Mouse (Mus musculus): Measurements from ENCODE around the gene Setd1a.
"Not testable (repeated sequence)": the region's sequence is repeated elsewhere in the genome, so short reads cannot be mapped to it uniquely, and the experiment has no call there.

Setd1a gene

GRCm38 (mm10) chr7:127766851-127767609 is 9.4 kb upstream of the Setd1a start:
- no peak for DNase-seq

DNA sequence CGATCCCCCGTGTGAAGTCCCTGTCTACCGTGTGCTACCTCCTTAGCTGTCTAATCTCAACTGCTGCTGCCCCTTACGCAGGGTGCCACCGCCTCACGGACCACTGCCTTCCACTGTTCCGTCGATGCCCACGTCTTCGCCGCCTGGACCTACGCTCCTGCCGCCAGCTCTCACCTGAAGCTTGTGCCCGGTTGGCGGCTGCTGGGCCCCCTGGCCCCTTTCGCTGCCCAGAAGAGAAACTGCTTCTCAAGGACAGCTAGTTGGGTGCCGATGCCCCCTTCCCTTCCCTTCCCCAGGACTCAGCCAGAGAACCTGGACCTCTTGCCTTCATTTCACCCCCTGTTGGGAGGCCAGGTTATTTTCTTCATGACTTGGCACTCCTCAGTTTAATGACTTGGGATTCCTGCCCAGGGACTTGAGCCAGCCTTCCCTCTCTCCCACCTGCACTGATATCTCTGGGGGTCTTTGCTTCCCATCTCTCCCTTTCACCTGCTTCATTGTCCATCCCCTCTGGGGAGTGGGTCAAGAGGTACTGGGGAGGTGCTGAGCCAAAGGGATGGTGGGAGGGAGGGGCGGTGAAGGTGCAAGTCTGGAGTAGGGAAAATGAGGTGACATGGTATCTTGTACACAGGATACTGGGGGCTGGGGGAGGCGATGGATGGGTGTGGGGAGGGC is 8.7 kb upstream of the Setd1a start:
- no peak for DNase-seq

DNA sequence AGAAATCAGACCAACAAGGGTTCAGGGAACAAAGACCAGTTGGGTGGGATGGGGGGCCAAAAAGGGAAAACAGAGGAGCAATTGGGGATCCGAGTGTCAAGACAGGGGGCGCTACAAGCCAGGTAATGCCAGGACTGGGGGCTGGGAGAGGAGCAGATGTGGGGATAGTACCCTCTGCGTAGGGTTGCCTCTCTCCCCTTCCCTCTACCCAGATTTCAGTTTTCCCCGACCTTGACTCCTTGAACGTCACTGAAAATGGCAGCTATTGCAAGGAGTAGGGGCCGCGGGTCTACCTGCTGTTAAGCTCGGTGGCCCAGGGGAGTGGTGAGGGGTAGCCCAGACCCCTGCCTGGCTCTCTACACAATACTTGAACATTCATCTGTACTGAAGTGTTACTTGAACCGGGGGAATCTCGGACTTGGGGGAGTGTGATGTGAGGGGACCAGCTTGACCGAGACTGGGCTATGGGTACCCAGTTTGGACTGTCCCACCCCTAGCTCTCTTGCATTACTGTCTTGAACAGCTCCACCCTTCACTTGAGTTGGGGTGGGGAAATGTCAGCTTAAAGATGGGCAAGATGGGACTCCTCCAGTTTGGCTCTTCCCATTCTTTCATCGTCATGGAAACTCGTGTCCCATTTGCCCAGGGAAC is 8.0 kb upstream of the Setd1a start:
- DNase-seq, result no peak

DNA sequence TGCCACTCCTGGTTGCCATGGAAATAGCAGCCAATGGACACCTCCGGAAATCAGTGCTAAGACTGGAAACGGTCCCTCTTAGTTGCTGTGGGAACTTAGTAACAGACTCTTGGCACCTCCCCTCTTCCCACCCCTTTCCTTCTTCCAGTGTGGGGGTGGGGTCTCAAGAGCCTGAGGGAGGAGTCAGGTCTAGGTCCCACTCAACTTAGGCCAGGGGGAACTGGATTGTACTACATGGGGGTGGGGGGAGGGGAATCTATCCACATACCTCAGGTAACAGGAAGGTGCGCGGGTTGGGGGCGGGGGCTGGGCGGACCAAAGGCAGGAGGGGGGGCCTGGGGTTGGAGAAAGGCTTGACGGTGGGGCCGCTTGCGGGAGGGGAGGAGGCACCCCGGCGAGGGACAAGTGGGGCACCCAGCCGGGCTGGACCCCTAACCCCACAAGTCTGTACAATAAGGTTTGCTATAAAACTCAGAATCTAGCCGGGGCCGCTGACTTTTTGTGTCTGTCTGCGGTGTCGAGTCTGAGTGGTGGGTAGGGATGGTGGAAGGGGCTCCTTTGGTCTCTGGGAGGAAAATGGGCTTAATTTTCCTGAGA is 7.4 kb upstream of the Setd1a start:
- peak; percentile 37 to 67 for DNase-seq

DNA sequence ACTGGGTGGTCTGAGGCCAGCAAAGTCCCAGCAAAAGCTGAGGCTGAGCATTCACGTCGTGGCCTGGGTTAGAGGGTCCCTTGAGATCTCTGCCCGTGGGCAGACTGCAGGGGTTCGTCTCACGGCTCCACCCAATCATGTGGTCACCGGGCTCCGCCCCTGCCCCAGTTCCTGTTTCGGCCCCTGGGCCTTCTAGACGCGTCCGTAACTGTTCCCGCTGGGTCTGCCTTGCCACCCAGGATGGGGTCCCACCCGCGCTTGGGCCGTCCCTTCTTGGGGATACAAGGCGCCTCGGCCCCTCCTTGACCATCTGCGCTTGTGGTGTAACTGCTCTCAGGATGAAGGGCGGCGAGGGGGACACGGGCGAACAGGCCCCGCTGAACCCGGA is 6.8 kb upstream of the Setd1a start, which contains the start of gene Orai3:
Gene Orai3 (plus strand): TSS at position 165 of the 388 bp plus-strand sequence.
- peak; percentile 67 to 70 for DNase-seq

- no peak for DNase-seq
Observed at GRCm38 (mm10) chr7:127770039-127770905, 6.2 kb upstream of the Setd1a start.

DNA sequence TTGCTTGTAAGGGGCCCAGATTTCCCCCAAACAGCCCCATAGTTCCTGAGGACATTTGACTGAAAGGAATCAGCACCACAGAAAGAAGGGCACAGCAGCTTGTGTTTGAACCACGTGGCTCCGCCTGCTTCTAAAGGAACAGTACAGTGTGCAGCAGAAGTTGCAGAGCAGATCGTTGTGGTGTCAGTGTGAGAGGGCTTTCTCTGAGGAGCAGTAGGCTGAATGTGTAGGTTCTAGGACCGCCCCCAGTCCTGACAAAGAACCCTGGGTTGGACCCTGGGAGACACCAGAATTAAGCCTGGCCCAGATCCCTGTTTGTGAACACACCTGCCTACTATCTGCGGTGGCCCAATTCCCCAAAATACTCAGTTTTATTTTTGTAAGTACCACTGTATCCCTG is 5.2 kb upstream of the Setd1a start:
- DNase-seq, result no peak

DNA sequence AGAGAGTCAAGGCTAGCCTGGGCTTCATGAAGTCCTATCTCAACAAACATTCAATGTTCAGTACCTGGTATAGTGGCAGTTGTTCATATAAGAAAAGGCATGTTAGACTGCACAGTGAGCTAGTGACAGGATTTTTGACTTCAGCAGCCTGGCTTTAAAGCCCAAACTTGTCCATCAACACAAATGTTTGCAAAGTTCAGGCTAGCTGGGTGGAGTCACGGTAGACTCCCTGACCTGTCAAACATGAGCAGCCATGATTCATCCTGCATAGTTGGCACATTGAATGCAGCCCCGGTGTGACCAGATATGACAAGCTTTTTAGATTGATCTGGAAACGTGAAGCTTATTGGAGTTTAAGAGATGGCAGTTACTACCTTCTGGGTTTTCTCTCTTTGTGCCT is 4.4 kb upstream of the Setd1a start:
- DNase-seq, result no peak

GRCm38 (mm10) chr7:127772557-127772956 is 3.9 kb upstream of the Setd1a start:
- no peak for DNase-seq

GRCm38 (mm10) chr7:127773664-127774384 is 2.6 kb upstream of the Setd1a start:
- DNase-seq, result peak; percentile 49 to 63

DNA sequence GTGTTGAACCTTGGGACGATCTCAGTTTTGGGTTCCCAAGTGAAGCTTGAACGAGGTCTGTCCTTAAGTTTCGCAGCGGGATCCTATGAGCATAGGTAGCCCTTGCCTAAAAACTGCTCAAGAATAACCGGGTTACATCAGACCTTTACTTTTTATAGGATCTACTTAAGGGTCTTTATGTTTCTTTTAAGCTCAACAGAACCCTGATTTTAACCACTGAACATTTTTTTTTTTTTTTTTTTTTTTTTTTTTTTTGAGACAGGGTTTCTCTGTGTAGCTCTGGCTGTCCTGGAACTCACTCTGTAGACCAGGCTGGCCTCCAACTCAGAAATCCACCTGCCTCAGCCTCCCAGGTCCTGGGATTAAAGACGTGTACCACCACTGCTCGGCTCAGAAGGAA is 633 bp upstream of the Setd1a start:
- DNase-seq, result not testable (repeated sequence)

- peak; percentile 88 to 94 for DNase-seq
Observed at GRCm38 (mm10) chr7:127776878-127777473, 506 bp downstream of the Setd1a start.

DNA sequence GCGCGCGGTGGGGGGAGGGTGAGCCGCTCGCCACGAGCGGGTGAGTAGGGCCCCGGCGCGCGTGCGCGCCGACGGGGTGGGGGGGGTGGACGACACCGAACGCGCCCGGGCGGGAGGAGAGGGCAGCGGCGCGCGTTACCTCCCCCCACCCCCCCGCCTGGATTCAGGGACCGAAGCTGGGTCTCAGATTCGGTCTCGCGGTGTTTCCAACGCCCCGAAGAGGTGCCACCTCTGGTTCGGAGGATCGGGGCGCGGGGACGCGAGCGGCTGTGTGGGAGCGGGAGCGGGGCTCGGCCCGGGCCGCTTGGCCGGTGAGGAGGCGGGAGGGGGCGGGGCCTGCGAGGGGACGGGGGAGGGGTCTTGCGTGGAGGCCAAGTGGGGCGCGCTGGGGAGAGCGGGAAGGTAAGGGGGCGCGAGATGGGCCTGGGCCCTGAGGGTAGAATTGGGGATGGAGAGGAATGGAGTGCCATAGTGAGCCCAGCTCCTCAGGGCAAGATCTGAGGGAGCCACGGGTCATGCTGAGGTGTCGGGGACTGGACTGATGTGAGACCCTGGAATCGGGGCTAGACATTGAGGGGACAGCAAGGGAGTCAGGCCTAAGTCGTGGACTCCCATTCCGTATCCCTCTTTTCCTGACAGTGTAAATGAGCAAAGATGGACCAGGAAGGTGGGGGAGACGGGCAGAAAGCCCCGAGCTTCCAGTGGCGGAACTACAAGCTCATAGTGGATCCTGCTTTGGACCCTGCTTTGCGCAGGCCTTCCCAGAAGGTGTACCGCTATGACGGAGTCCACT is 1.2 kb downstream of the Setd1a start:
- peak; percentile 33 to 58 for DNase-seq

- no peak for DNase-seq
Observed at GRCm38 (mm10) chr7:127778350-127778749, 1.9 kb downstream of the Setd1a start.

DNA sequence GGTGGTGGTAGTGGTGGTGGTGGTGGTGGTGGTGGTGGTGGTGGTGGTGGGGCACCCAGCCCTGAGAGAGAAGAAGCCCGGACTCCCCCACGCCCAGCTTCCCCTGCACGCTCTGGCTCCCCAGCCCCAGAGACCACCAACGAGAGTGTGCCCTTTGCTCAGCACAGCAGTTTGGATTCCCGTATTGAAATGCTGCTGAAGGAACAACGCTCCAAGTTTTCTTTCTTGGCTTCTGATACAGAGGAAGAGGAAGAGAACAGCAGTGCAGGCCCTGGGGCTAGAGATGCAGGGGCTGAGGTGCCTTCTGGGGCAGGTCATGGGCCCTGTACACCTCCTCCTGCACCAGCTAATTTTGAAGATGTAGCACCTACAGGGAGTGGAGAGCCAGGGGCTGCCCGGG is 8.8 kb downstream of the Setd1a start, which contains the start of gene Gm49388:
Gene Gm49388 (plus strand): TSS at position 301 of the 400 bp plus-strand sequence.
- no peak for DNase-seq

DNA sequence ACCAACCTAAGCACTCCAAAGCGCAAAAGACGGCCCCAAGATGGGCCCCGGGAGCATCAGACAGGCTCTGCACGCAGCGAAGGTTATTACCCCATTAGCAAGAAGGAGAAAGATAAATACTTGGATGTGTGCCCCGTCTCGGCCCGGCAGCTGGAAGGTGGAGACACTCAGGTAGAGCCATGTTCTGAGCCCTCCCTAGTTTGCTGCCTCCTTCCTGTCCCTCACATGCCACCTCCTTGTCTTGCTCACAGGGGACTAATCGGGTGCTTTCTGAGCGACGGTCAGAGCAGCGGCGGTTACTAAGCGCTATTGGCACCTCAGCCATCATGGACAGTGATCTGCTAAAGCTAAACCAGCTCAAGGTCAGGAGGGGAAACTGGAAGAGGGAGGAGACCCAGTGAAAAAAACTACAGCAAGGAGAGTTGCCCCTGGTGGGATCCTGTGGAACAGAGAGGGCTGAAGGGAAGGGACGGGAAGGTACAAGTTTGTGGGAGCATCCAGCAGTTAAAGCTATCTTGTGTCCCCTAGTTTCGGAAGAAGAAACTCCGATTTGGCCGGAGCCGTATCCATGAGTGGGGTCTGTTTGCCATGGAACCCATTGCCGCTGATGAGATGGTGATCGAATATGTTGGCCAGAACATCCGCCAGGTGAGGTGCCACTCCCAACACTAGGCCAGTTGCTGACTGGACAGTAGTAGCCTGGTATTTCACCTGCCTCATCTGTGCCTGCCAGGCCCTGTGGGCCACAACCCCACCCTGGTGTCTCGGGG is 20.8 kb downstream of the Setd1a start:
- DNase-seq, result no peak

- no peak for DNase-seq
Observed at GRCm38 (mm10) chr7:127798591-127798990, 22.1 kb downstream of the Setd1a start.

- no peak for DNase-seq
Observed at GRCm38 (mm10) chr7:127799211-127799610, 22.7 kb downstream of the Setd1a start.

- DNase-seq, result no peak
Observed at GRCm38 (mm10) chr7:127799738-127800137, 23.3 kb downstream of the Setd1a start.
